Mouse (Mus musculus) lung, embryonic 16.5 days (tissue): ENCODE data around the gene Crispld2. TPM values are rescaled to one million over a fixed set of nuclear protein-coding genes. Genes with fewer than 3 reads are reported as not detected.

ENCODE experiments used
- ATAC-seq: fragments of 200-750 bp; cut with Nextera tagmentation; 2 replicates; pipeline ENCODE4 v1.8.0; 2017; ENCODE audit warnings: low read depth, mild to moderate bottlenecking, moderate library complexity
- H3K27ac ChIP-seq: fragments of 300-500 bp; sonication (generic); 2 replicates; pipeline ENCODE4 v1.5.1; 2014; ENCODE audit warnings: mild to moderate bottlenecking, control low read depth, low read length
- H3K27me3 ChIP-seq: fragments of 300-500 bp; sonication (generic); 2 replicates; pipeline ENCODE4 v1.6.1; 2014; ENCODE audit warnings: low read depth, low read length, mixed read lengths; ENCODE audit not compliant: control insufficient read depth, insufficient read depth
- H3K36me3 ChIP-seq: fragments of 300-500 bp; sonication (generic); 2 replicates; pipeline ENCODE4 v1.6.1; 2014; ENCODE audit warnings: low read length; ENCODE audit not compliant: control insufficient read depth, insufficient read depth
- H3K4me1 ChIP-seq: fragments of 300-500 bp; sonication (generic); replicated peaks from 2 replicates; pipeline ENCODE4 v1.6.1; 2014; ENCODE audit warnings: low read length, mixed read lengths; ENCODE audit not compliant: control insufficient read depth, insufficient read depth
- H3K4me2 ChIP-seq: fragments of 300-500 bp; sonication (generic); 2 replicates; pipeline ENCODE4 v1.6.1; 2014; ENCODE audit warnings: low read depth, low read length, control low read depth
- H3K4me3 ChIP-seq: fragments of 300-500 bp; sonication (generic); 2 replicates; pipeline ENCODE4 v1.5.1; 2014; ENCODE audit warnings: mild to moderate bottlenecking, low read length, control low read depth
- H3K9ac ChIP-seq: fragments of 300-500 bp; sonication (generic); 2 replicates; pipeline ENCODE4 v1.6.1; 2014; ENCODE audit warnings: low read length, control low read depth
- H3K9me3 ChIP-seq: fragments of 300-500 bp; sonication (generic); 2 replicates; pipeline ENCODE4 v1.6.1; 2016; ENCODE audit warnings: low read length; ENCODE audit not compliant: control insufficient read depth
- WGBS: fragments of 180-500 bp; shearing (Covaris S2); extraction: QIAGEN DNeasy Blood & Tissue Kit; methylation state at CpG from one replicate; pipeline ENCODE4 v1.1.7; 2014; 5-methylcytosine and 5-hydroxymethylcytosine counted together
- polyA plus RNA-seq: library from polyadenylated mRNA; unstranded; fragments of >200 nt; fragmentation: Nextera tagmentation; extraction: Ambion mirVana; gene quantifications from 2 replicates; pipeline ENCODE4 v1.2.1, GENCODE M21; 2015

Crispld2 gene
- polyA plus RNA-seq, 1 experiment from 2014 or later, result 9.3 TPM

GRCm38 (mm10) chr8:120075347-120075746 is 83.1 kb downstream of the Crispld2 start:
- no peaks in the 10 kb centered on the region for H3K27me3 ChIP-seq
- H3K9ac ChIP-seq, result no peak overlapping the region
- H3K9me3 ChIP-seq, result no peaks in the 10 kb centered on the region
- H3K27ac ChIP-seq, result no peak overlapping the region
- no peaks in the 10 kb centered on the region for H3K36me3 ChIP-seq
- ATAC-seq, result no peak
- WGBS, result 58% methylated on average over 6 of the region's 6 CpGs
- no peak overlapping the region for H3K4me2 ChIP-seq
- no peak overlapping the region for H3K4me3 ChIP-seq
- H3K4me1 ChIP-seq, result no peaks in the 10 kb centered on the region; the same call in 1 of the 2 replicates

- H3K4me3 ChIP-seq, result no peak overlapping the region
- no peaks in the 10 kb centered on the region; the same call in 1 of the 2 replicates for H3K4me1 ChIP-seq
- peaks cover 18% of the 10 kb centered on the region for H3K36me3 ChIP-seq
- no peaks in the 10 kb centered on the region for H3K27me3 ChIP-seq
- H3K9me3 ChIP-seq, result no peaks in the 10 kb centered on the region
- peak; percentile 71 for ATAC-seq
- WGBS, result 13% methylated on average over 10 of the region's 10 CpGs
- no peak overlapping the region for H3K4me2 ChIP-seq
- H3K27ac ChIP-seq, result no peak overlapping the region
- no peak overlapping the region for H3K9ac ChIP-seq
These were observed 85.8 kb downstream of the Crispld2 start for GRCm38 (mm10) chr8:120078080-120078479.

- 59% methylated on average over 5 of the region's 5 CpGs for WGBS
- Histone ChIP-seq H3K4me1 (no peaks in the 10 kb centered on the region; the same call in 1 of the 2 replicates), H3K9ac (no peak overlapping the region), H3K4me3 (no peak overlapping the region), H3K36me3 (peaks cover 24% of the 10 kb centered on the region), H3K27me3 (no peaks in the 10 kb centered on the region), H3K4me2 (no peak overlapping the region), H3K27ac (no peak overlapping the region), H3K9me3 (no peaks in the 10 kb centered on the region)
- no peak for ATAC-seq
These were observed 87.1 kb downstream of the Crispld2 start for GRCm38 (mm10) chr8:120079361-120079760.

- H3K4me2 ChIP-seq, result no peak overlapping the region
- no peak overlapping the region for H3K9ac ChIP-seq
- no peaks in the 10 kb centered on the region for H3K9me3 ChIP-seq
- no peak for ATAC-seq
- no peaks in the 10 kb centered on the region; the same call in 1 of the 2 replicates for H3K4me1 ChIP-seq
- H3K4me3 ChIP-seq, result no peak overlapping the region
- peaks cover 37% of the 10 kb centered on the region for H3K36me3 ChIP-seq
- no peaks in the 10 kb centered on the region for H3K27me3 ChIP-seq
- 94% methylated on average over 8 of the region's 8 CpGs for WGBS
- no peak overlapping the region for H3K27ac ChIP-seq
These were observed 91.0 kb downstream of the Crispld2 start for GRCm38 (mm10) chr8:120083261-120083660.

GRCm38 (mm10) chr8:120084783-120085182 is 92.5 kb downstream of the Crispld2 start:
- H3K36me3 ChIP-seq, result peaks cover 37% of the 10 kb centered on the region
- 80% methylated on average over 8 of the region's 8 CpGs for WGBS
- no peak for ATAC-seq

GRCm38 (mm10) chr8:120089511-120089910 is 97.3 kb downstream of the Crispld2 start:
- no peak overlapping the region for H3K9ac ChIP-seq
- no peak overlapping the region for H3K4me2 ChIP-seq
- WGBS, result 63% methylated on average over 7 of the region's 7 CpGs
- no peak for ATAC-seq
- no peak overlapping the region for H3K27ac ChIP-seq
- no peaks in the 10 kb centered on the region for H3K4me1 ChIP-seq
- no peak overlapping the region for H3K4me3 ChIP-seq
- no peaks in the 10 kb centered on the region for H3K27me3 ChIP-seq
- H3K9me3 ChIP-seq, result no peaks in the 10 kb centered on the region
- peaks cover 41% of the 10 kb centered on the region for H3K36me3 ChIP-seq

More at GRCm38 (mm10) chr8:120084783-120085182, 92.5 kb downstream of the Crispld2 start:
- Histone ChIP-seq H3K4me3 (no peak overlapping the region), H3K27ac (no peak overlapping the region), H3K4me1 (no peaks in the 10 kb centered on the region), H3K9ac (no peak overlapping the region), H3K9me3 (no peaks in the 10 kb centered on the region), H3K27me3 (no peaks in the 10 kb centered on the region), H3K4me2 (no peak overlapping the region)

- 93% methylated on average over 3 of the region's 3 CpGs for WGBS
- Histone ChIP-seq H3K27ac (no peak overlapping the region), H3K9ac (no peak overlapping the region), H3K4me2 (no peak overlapping the region), H3K4me1 (no peaks in the 10 kb centered on the region), H3K9me3 (no peaks in the 10 kb centered on the region), H3K4me3 (no peak overlapping the region), H3K36me3 (peaks cover 37% of the 10 kb centered on the region), H3K27me3 (no peaks in the 10 kb centered on the region)
- ATAC-seq, result no peak
These were observed 98.8 kb downstream of the Crispld2 start for GRCm38 (mm10) chr8:120091032-120091431.

- no peak overlapping the region for H3K27ac ChIP-seq
- 93% methylated on average over 3 of the region's 3 CpGs for WGBS
- H3K4me2 ChIP-seq, result no peak overlapping the region
- H3K4me3 ChIP-seq, result no peak overlapping the region
- H3K9me3 ChIP-seq, result no peaks in the 10 kb centered on the region
- H3K9ac ChIP-seq, result no peak overlapping the region
- ATAC-seq, result no peak
- H3K4me1 ChIP-seq, result no peaks in the 10 kb centered on the region
- peaks cover 29% of the 10 kb centered on the region for H3K36me3 ChIP-seq
- H3K27me3 ChIP-seq, result no peaks in the 10 kb centered on the region
These were observed 100.9 kb downstream of the Crispld2 start for GRCm38 (mm10) chr8:120093103-120093502.

GRCm38 (mm10) chr8:120094801-120095200 is 102.6 kb downstream of the Crispld2 start:
- no peaks in the 10 kb centered on the region for H3K27me3 ChIP-seq
- ATAC-seq, result no peak
- peaks cover 29% of the 10 kb centered on the region for H3K36me3 ChIP-seq
- H3K9ac ChIP-seq, result no peak overlapping the region
- 85% methylated on average over 10 of the region's 10 CpGs for WGBS
- H3K9me3 ChIP-seq, result no peaks in the 10 kb centered on the region
- H3K4me2 ChIP-seq, result no peak overlapping the region
- H3K4me1 ChIP-seq, result peaks cover 4% of the 10 kb centered on the region
- no peak overlapping the region for H3K27ac ChIP-seq
- H3K4me3 ChIP-seq, result no peak overlapping the region

- WGBS, result 56% methylated on average over 2 of the region's 2 CpGs
- Histone ChIP-seq H3K36me3 (peaks cover 20% of the 10 kb centered on the region), H3K9me3 (no peaks in the 10 kb centered on the region), H3K4me2 (no peak overlapping the region), H3K4me3 (no peak overlapping the region), H3K9ac (no peak overlapping the region), H3K27ac (no peak overlapping the region), H3K4me1 (peaks cover 11% of the 10 kb centered on the region), H3K27me3 (no peaks in the 10 kb centered on the region)
- ATAC-seq, result no peak
These were observed 104.2 kb downstream of the Crispld2 start for GRCm38 (mm10) chr8:120096486-120096885.
